Mouse (Mus musculus): ENCODE results near the gene Rgsl1. TPM values are rescaled to one million over a fixed set of nuclear protein-coding genes. Genes with fewer than 3 reads are reported as not detected.
A peak's percentile ranks its signal among the peaks of the same experiment; 100 is the strongest.
"Not testable (repeated sequence)": the region's sequence is repeated elsewhere in the genome, so short reads cannot be mapped to it uniquely, and the experiment has no call there.

Rgsl1 gene
- 1 to 10 TPM; 1.3 to 1.5 TPM for total RNA-seq (2021)

- DNase-seq = no peak
- intact Hi-C loops (cut with DNase I) = no loop called here
Measured at GRCm38 (mm10) chr1:153844042-153844441, at the start of gene Rgsl1. Gene Rgsl1, minus strand, starts transcription at chr1:153844142.

GRCm38 (mm10) chr1:153891442-153891841 is 47.5 kb upstream of the Rgsl1 start, which contains the start of gene Teddm1a:
Gene Teddm1a, plus strand, starts transcription at chr1:153891742.
- intact Hi-C loops (cut with DNase I) = no loop called here
- no peak for DNase-seq

- intact Hi-C loops (cut with DNase I) = no loop called here
- DNase-seq = no peak
Measured at GRCm38 (mm10) chr1:153890121-153890520, 46.2 kb upstream of the Rgsl1 start.

- intact Hi-C loops (cut with DNase I) = no loop called here
- DNase-seq = no peak
Measured at GRCm38 (mm10) chr1:153886024-153886633, 42.2 kb upstream of the Rgsl1 start.

GRCm38 (mm10) chr1:153880391-153880790 is 36.4 kb upstream of the Rgsl1 start:
- intact Hi-C loops (cut with DNase I); DNase-seq: not testable (repeated sequence)

GRCm38 (mm10) chr1:153874045-153874444 is 30.1 kb upstream of the Rgsl1 start, which contains the start of gene Teddm1b:
Gene Teddm1b, plus strand, starts transcription at chr1:153874345.
- intact Hi-C loops (cut with DNase I) = no loop called here
- no peak for DNase-seq

GRCm38 (mm10) chr1:153855946-153856345 is 12.0 kb upstream of the Rgsl1 start:
- intact Hi-C loops (cut with DNase I) = no loop called here
- peak; percentile 21 for DNase-seq

- DNase-seq; intact Hi-C loops (cut with DNase I): not testable (repeated sequence)
Measured at GRCm38 (mm10) chr1:153852696-153853095, 8.8 kb upstream of the Rgsl1 start.

- no peak for DNase-seq
- intact Hi-C loops (cut with DNase I) = no loop called here
Measured at GRCm38 (mm10) chr1:153846867-153847266, 2.9 kb upstream of the Rgsl1 start.

- DNase-seq = no peak
- intact Hi-C loops (cut with DNase I) = no loop called here
Measured at GRCm38 (mm10) chr1:153846420-153846819, 2.5 kb upstream of the Rgsl1 start.

GRCm38 (mm10) chr1:153842121-153842740 is 1.7 kb downstream of the Rgsl1 start:
- no peak for DNase-seq
- intact Hi-C loops (cut with DNase I) = no loop called here

- DNase-seq = no peak
- intact Hi-C loops (cut with DNase I) = no loop called here
Measured at GRCm38 (mm10) chr1:153836036-153836435, 7.9 kb downstream of the Rgsl1 start.

GRCm38 (mm10) chr1:153830746-153831145 is 13.2 kb downstream of the Rgsl1 start:
- intact Hi-C loops (cut with DNase I) = no loop called here
- no peak for DNase-seq

GRCm38 (mm10) chr1:153820216-153820615 is 23.7 kb downstream of the Rgsl1 start:
- peak; percentile 15 for DNase-seq
- intact Hi-C loops (cut with DNase I) = no loop called here

- DNase-seq = no peak
- intact Hi-C loops (cut with DNase I) = no loop called here
Measured at GRCm38 (mm10) chr1:153814278-153814677, 29.7 kb downstream of the Rgsl1 start.

- intact Hi-C loops (cut with DNase I) = loop anchor here (5.0 to 10.0 kb wide), 2 partner anchors 60 to 253 kb away; partner anchors contain the start of genes Npl and Rnasel
- peak; percentile 51 for DNase-seq
Measured at GRCm38 (mm10) chr1:153807390-153807993, 36.5 kb downstream of the Rgsl1 start.

- no peak for DNase-seq
- intact Hi-C loops (cut with DNase I) = loop anchor here (10.0 kb wide), 1 partner anchor 249 kb away; the partner anchor contains the start of gene Npl
Measured at GRCm38 (mm10) chr1:153803530-153803929, 40.4 kb downstream of the Rgsl1 start.

GRCm38 (mm10) chr1:153802691-153803090 is 41.3 kb downstream of the Rgsl1 start:
- intact Hi-C loops (cut with DNase I) = loop anchor here (10.0 kb wide), 1 partner anchor 248 kb away; the partner anchor contains the start of gene Npl
- no peak for DNase-seq

- no peak for DNase-seq
- intact Hi-C loops (cut with DNase I) = no loop called here
Measured at GRCm38 (mm10) chr1:153794241-153794640, 49.7 kb downstream of the Rgsl1 start.

- intact Hi-C loops (cut with DNase I) = no loop called here
- no peak for DNase-seq
Measured at GRCm38 (mm10) chr1:153790708-153791107, 53.2 kb downstream of the Rgsl1 start.

- intact Hi-C loops (cut with DNase I) = no loop called here
Measured at GRCm38 (mm10) chr1:153785608-153786007, 58.3 kb downstream of the Rgsl1 start.

GRCm38 (mm10) chr1:153783339-153783738 is 60.6 kb downstream of the Rgsl1 start:
- intact Hi-C loops (cut with DNase I) = no loop called here
- no peak for DNase-seq

More at GRCm38 (mm10) chr1:153785608-153786007, 58.3 kb downstream of the Rgsl1 start:
- DNase-seq = no peak
